Mouse (Mus musculus) hindbrain, embryonic 12.5 days (tissue): ENCODE results near the gene Zkscan6. TPM values are rescaled to one million over a fixed set of nuclear protein-coding genes. Genes with fewer than 3 reads are reported as not detected.

Experiments
- ATAC-seq: fragments of 200-750 bp; cut with Nextera tagmentation; 2 replicates; pipeline ENCODE4 v1.8.0; 2017; ENCODE audit warnings: moderate TSS enrichment; ENCODE audit not compliant: low FRiP score
- H3K27ac ChIP-seq: fragments of 300-500 bp; sonication (generic); 2 replicates; pipeline ENCODE4 v1.5.1; 2016; ENCODE audit warnings: mild to moderate bottlenecking
- H3K27me3 ChIP-seq: fragments of 300-500 bp; sonication (generic); 2 replicates; pipeline ENCODE4 v1.6.1; 2016; ENCODE audit warnings: mild to moderate bottlenecking
- H3K36me3 ChIP-seq: fragments of 300-500 bp; sonication (generic); 2 replicates; pipeline ENCODE4 v1.6.1; 2016; ENCODE audit warnings: mild to moderate bottlenecking
- H3K4me1 ChIP-seq: fragments of 300-500 bp; sonication (generic); 2 replicates; pipeline ENCODE4 v1.6.1; 2016
- H3K4me2 ChIP-seq: fragments of 300-500 bp; sonication (generic); replicated peaks from 2 replicates; pipeline ENCODE4 v1.6.1; 2016; ENCODE audit warnings: mild to moderate bottlenecking
- H3K4me3 ChIP-seq: fragments of 300-500 bp; sonication (generic); 2 replicates; pipeline ENCODE4 v1.5.1; 2016; ENCODE audit warnings: mild to moderate bottlenecking
- H3K9ac ChIP-seq: fragments of 300-500 bp; sonication (generic); 2 replicates; pipeline ENCODE4 v1.6.1; 2016; ENCODE audit warnings: mild to moderate bottlenecking, moderate library complexity
- H3K9me3 ChIP-seq: fragments of 300-500 bp; sonication (generic); replicated peaks from 2 replicates; pipeline ENCODE4 v1.6.1; 2016; ENCODE audit warnings: mild to moderate bottlenecking
- WGBS: fragments of 180-500 bp; shearing (Covaris S2); methylation state at CpG from one replicate; pipeline ENCODE4 v1.1.7; 2016; 5-methylcytosine and 5-hydroxymethylcytosine counted together
- polyA plus RNA-seq: library from polyadenylated mRNA; unstranded; fragments of >200 nt; fragmentation: Nextera tagmentation; extraction: Ambion mirVana; gene quantifications from 2 replicates; pipeline ENCODE4 v1.2.1, GENCODE M21; 2016

The Zkscan6 gene
- polyA plus RNA-seq, 1 experiment from 2014 or later: 16.9 TPM

- Histone ChIP-seq H3K4me1 (0 out of 2 replicates have a peak, but pooled peaks cover 3% of the 10 kb centered on the region), H3K27me3 (no peaks in the 10 kb centered on the region), H3K9me3 (no peaks in the 10 kb centered on the region), H3K4me2 (no peak overlapping the region), H3K4me3 (no peak overlapping the region), H3K36me3 (peaks cover 41% of the 10 kb centered on the region), H3K9ac (no peak overlapping the region), H3K27ac (no peak overlapping the region)
- ATAC-seq: no peak
- WGBS: 86% methylated on average over 1 of the region's 1 CpGs
Measured at GRCm38 (mm10) chr11:65818193-65818592, 11.2 kb downstream of the Zkscan6 start.

GRCm38 (mm10) chr11:65820280-65820679, 13.3 kb downstream of the Zkscan6 start:
- no peak for ATAC-seq
- Histone ChIP-seq H3K27me3 (no peaks in the 10 kb centered on the region), H3K9ac (no peak overlapping the region), H3K4me1 (0 out of 2 replicates have a peak, but pooled peaks cover 3% of the 10 kb centered on the region), H3K36me3 (peaks cover 43% of the 10 kb centered on the region), H3K27ac (no peak overlapping the region), H3K4me2 (no peak overlapping the region), H3K9me3 (no peaks in the 10 kb centered on the region), H3K4me3 (no peak overlapping the region)
- WGBS: 80% methylated on average over 5 of the region's 5 CpGs

GRCm38 (mm10) chr11:65820877-65821276, 13.9 kb downstream of the Zkscan6 start:
- H3K4me2 ChIP-seq: no peak overlapping the region
- 0 out of 2 replicates have a peak, but pooled peaks cover 3% of the 10 kb centered on the region for H3K4me1 ChIP-seq
- no peak overlapping the region for H3K27ac ChIP-seq
- H3K27me3 ChIP-seq: no peaks in the 10 kb centered on the region
- no peak overlapping the region for H3K9ac ChIP-seq
- H3K4me3 ChIP-seq: no peak overlapping the region
- ATAC-seq: no peak
- H3K36me3 ChIP-seq: peaks cover 38% of the 10 kb centered on the region
- 15% methylated on average over 7 of the region's 7 CpGs for WGBS
- no peaks in the 10 kb centered on the region for H3K9me3 ChIP-seq

- no peak overlapping the region for H3K4me2 ChIP-seq
- H3K27me3 ChIP-seq: no peaks in the 10 kb centered on the region
- peaks cover 52% of the 10 kb centered on the region for H3K36me3 ChIP-seq
- no peak overlapping the region for H3K4me3 ChIP-seq
- ATAC-seq: no peak
- no peaks in the 10 kb centered on the region for H3K4me1 ChIP-seq
- H3K9ac ChIP-seq: no peak overlapping the region
- WGBS: 95% methylated on average over 3 of the region's 3 CpGs
- no peak overlapping the region for H3K27ac ChIP-seq
- no peaks in the 10 kb centered on the region for H3K9me3 ChIP-seq
Measured at GRCm38 (mm10) chr11:65824556-65824955, 17.6 kb downstream of the Zkscan6 start.

- Histone ChIP-seq H3K9me3 (no peaks in the 10 kb centered on the region), H3K27me3 (no peaks in the 10 kb centered on the region), H3K4me3 (no peak overlapping the region), H3K4me1 (0 out of 2 replicates have a peak, but pooled peaks cover 3% of the 10 kb centered on the region), H3K27ac (no peak overlapping the region), H3K36me3 (no peaks in the 10 kb centered on the region), H3K9ac (no peak overlapping the region), H3K4me2 (no peak overlapping the region)
- WGBS: 73% methylated on average over 8 of the region's 8 CpGs
- ATAC-seq: no peak
Measured at GRCm38 (mm10) chr11:65838999-65839398, 32.0 kb downstream of the Zkscan6 start.

GRCm38 (mm10) chr11:65846446-65846845, 39.5 kb downstream of the Zkscan6 start:
- no peaks in the 10 kb centered on the region for H3K36me3 ChIP-seq
- no peak overlapping the region for H3K4me3 ChIP-seq
- ATAC-seq: no peak
- no peak overlapping the region for H3K4me2 ChIP-seq
- H3K4me1 ChIP-seq: no peaks in the 10 kb centered on the region
- no peaks in the 10 kb centered on the region for H3K9me3 ChIP-seq
- H3K9ac ChIP-seq: no peak overlapping the region
- no peaks in the 10 kb centered on the region for H3K27me3 ChIP-seq
- 73% methylated on average over 5 of the region's 5 CpGs for WGBS
- no peak overlapping the region for H3K27ac ChIP-seq

GRCm38 (mm10) chr11:65852066-65852465, 45.1 kb downstream of the Zkscan6 start:
- no peaks in the 10 kb centered on the region for H3K27me3 ChIP-seq
- ATAC-seq: no peak
- H3K9me3 ChIP-seq: no peaks in the 10 kb centered on the region
- H3K4me2 ChIP-seq: no peak overlapping the region
- no peaks in the 10 kb centered on the region for H3K4me1 ChIP-seq
- H3K9ac ChIP-seq: no peak overlapping the region
- H3K36me3 ChIP-seq: no peaks in the 10 kb centered on the region
- WGBS: 17% methylated on average over 1 of the region's 1 CpGs
- H3K4me3 ChIP-seq: no peak overlapping the region
- H3K27ac ChIP-seq: no peak overlapping the region

GRCm38 (mm10) chr11:65861476-65861875, 54.5 kb downstream of the Zkscan6 start:
- no peaks in the 10 kb centered on the region for H3K36me3 ChIP-seq
- no peaks in the 10 kb centered on the region for H3K4me1 ChIP-seq
- H3K27me3 ChIP-seq: no peaks in the 10 kb centered on the region
- H3K9me3 ChIP-seq: no peaks in the 10 kb centered on the region
- no peak overlapping the region for H3K9ac ChIP-seq
- no peak overlapping the region for H3K27ac ChIP-seq
- no peak for ATAC-seq
- H3K4me2 ChIP-seq: no peak overlapping the region
- 58% methylated on average over 4 of the region's 4 CpGs for WGBS
- no peak overlapping the region for H3K4me3 ChIP-seq

GRCm38 (mm10) chr11:65877146-65877775, 70.3 kb downstream of the Zkscan6 start:
- ATAC-seq: no peak
- H3K36me3 ChIP-seq: no peaks in the 10 kb centered on the region
- WGBS: 75% methylated on average over 1 of the region's 1 CpGs
- H3K9ac ChIP-seq: no peak overlapping the region
- no peak overlapping the region for H3K27ac ChIP-seq
- H3K4me1 ChIP-seq: no peaks in the 10 kb centered on the region
- no peak overlapping the region for H3K4me2 ChIP-seq
- no peaks in the 10 kb centered on the region for H3K27me3 ChIP-seq
- H3K4me3 ChIP-seq: no peak overlapping the region
- no peaks in the 10 kb centered on the region for H3K9me3 ChIP-seq

Other genes starting within 250 kb of the Zkscan6 start
- gene Map2k4, start 18.9 kb upstream of the Zkscan6 start, polyA plus RNA-seq: 68.7 and 73.4 TPM in 2 replicates